Mouse (Mus musculus): ENCODE measurements around the gene Olfr316. TPM values are rescaled to one million over a fixed set of nuclear protein-coding genes. Genes with fewer than 3 reads are reported as not detected.

Gene Olfr316
- polyA plus RNA-seq, 1 experiment from 2014 or later, result not detected

- Histone ChIP-seq H3K4me1 (no peaks in the 10 kb centered on the region), H3K36me3 (no peaks in the 10 kb centered on the region), H3K4me3 (no peak overlapping the region), H3K27me3 (replicated peaks) (no peaks in the 10 kb centered on the region), H3K4me2 (no peak overlapping the region), H3K27ac (no peak overlapping the region), H3K9me3 (replicated peaks) (no peaks in the 10 kb centered on the region), H3K9ac (no peak overlapping the region)
- ATAC-seq, result no peak
- 77% methylated on average over 10 of the region's 10 CpGs for WGBS (ENCODE audit: insufficient replicate concordance)
Observed at GRCm38 (mm10) chr11:58787651-58788050, 35.1 kb downstream of the Olfr316 start.

- no peak overlapping the region for H3K27ac ChIP-seq
- 58% methylated on average over 8 of the region's 8 CpGs for WGBS (ENCODE audit: insufficient replicate concordance)
- no peak overlapping the region for H3K4me2 ChIP-seq
- no peak for ATAC-seq
- H3K4me1 ChIP-seq, result no peaks in the 10 kb centered on the region
- no peaks in the 10 kb centered on the region for H3K9me3 ChIP-seq (replicated peaks)
- no peaks in the 10 kb centered on the region for H3K27me3 ChIP-seq (replicated peaks)
- H3K36me3 ChIP-seq, result no peaks in the 10 kb centered on the region
- no peak overlapping the region for H3K4me3 ChIP-seq
- no peak overlapping the region for H3K9ac ChIP-seq
Observed at GRCm38 (mm10) chr11:58788346-58788745, 35.8 kb downstream of the Olfr316 start.

- 38% methylated on average over 3 of the region's 3 CpGs for WGBS (ENCODE audit: insufficient replicate concordance)
Observed at GRCm38 (mm10) chr11:58789532-58789931, 37.0 kb downstream of the Olfr316 start.

GRCm38 (mm10) chr11:58790053-58790452 lies 37.5 kb downstream of the Olfr316 start:
- Histone ChIP-seq H3K9ac (no peak overlapping the region), H3K9me3 (replicated peaks) (no peaks in the 10 kb centered on the region), H3K27ac (no peak overlapping the region), H3K27me3 (replicated peaks) (no peaks in the 10 kb centered on the region), H3K4me1 (no peaks in the 10 kb centered on the region), H3K4me2 (no peak overlapping the region), H3K36me3 (no peaks in the 10 kb centered on the region), H3K4me3 (no peak overlapping the region)
- WGBS (ENCODE audit: insufficient replicate concordance), result 18% methylated on average over 2 of the region's 2 CpGs
- ATAC-seq, result no peak

More at GRCm38 (mm10) chr11:58789532-58789931, 37.0 kb downstream of the Olfr316 start:
- no peak for ATAC-seq
- H3K27ac ChIP-seq, result no peak overlapping the region
- H3K4me2 ChIP-seq, result no peak overlapping the region
- no peaks in the 10 kb centered on the region for H3K36me3 ChIP-seq
- H3K27me3 ChIP-seq (replicated peaks), result no peaks in the 10 kb centered on the region
- H3K4me1 ChIP-seq, result no peaks in the 10 kb centered on the region
- H3K4me3 ChIP-seq, result no peak overlapping the region
- no peaks in the 10 kb centered on the region for H3K9me3 ChIP-seq (replicated peaks)
- H3K9ac ChIP-seq, result no peak overlapping the region

GRCm38 (mm10) chr11:58790646-58791045 lies 38.1 kb downstream of the Olfr316 start:
- no peak overlapping the region for H3K4me3 ChIP-seq
- H3K4me1 ChIP-seq, result no peaks in the 10 kb centered on the region
- no peak for ATAC-seq
- H3K27ac ChIP-seq, result no peak overlapping the region
- WGBS (ENCODE audit: insufficient replicate concordance), result 49% methylated on average over 6 of the region's 6 CpGs
- no peaks in the 10 kb centered on the region for H3K36me3 ChIP-seq
- no peak overlapping the region for H3K9ac ChIP-seq
- no peak overlapping the region for H3K4me2 ChIP-seq
- no peaks in the 10 kb centered on the region for H3K27me3 ChIP-seq (replicated peaks)
- H3K9me3 ChIP-seq (replicated peaks), result no peaks in the 10 kb centered on the region

GRCm38 (mm10) chr11:58795856-58796255 lies 43.3 kb downstream of the Olfr316 start:
- Histone ChIP-seq H3K4me1 (no peaks in the 10 kb centered on the region), H3K4me3 (no peak overlapping the region), H3K27ac (no peak overlapping the region), H3K9me3 (replicated peaks) (no peaks in the 10 kb centered on the region), H3K36me3 (no peaks in the 10 kb centered on the region), H3K9ac (no peak overlapping the region), H3K27me3 (replicated peaks) (no peaks in the 10 kb centered on the region), H3K4me2 (no peak overlapping the region)
- 75% methylated on average over 2 of the region's 2 CpGs for WGBS (ENCODE audit: insufficient replicate concordance)
- ATAC-seq, result no peak

- no peak for ATAC-seq
- Histone ChIP-seq H3K27me3 (replicated peaks) (no peaks in the 10 kb centered on the region), H3K36me3 (no peaks in the 10 kb centered on the region), H3K9me3 (replicated peaks) (no peaks in the 10 kb centered on the region), H3K27ac (no peak overlapping the region), H3K4me2 (no peak overlapping the region), H3K4me3 (no peak overlapping the region), H3K4me1 (no peaks in the 10 kb centered on the region), H3K9ac (no peak overlapping the region)
- WGBS (ENCODE audit: insufficient replicate concordance), result 63% methylated on average over 7 of the region's 7 CpGs
Observed at GRCm38 (mm10) chr11:58796850-58797249, 44.3 kb downstream of the Olfr316 start.

- H3K9ac ChIP-seq, result no peak overlapping the region
- H3K4me1 ChIP-seq, result no peaks in the 10 kb centered on the region
- ATAC-seq, result no peak
- H3K27me3 ChIP-seq (replicated peaks), result no peaks in the 10 kb centered on the region
- no peaks in the 10 kb centered on the region for H3K9me3 ChIP-seq (replicated peaks)
- no peaks in the 10 kb centered on the region for H3K36me3 ChIP-seq
- H3K4me3 ChIP-seq, result no peak overlapping the region
- H3K4me2 ChIP-seq, result no peak overlapping the region
- WGBS (ENCODE audit: insufficient replicate concordance), result 57% methylated on average over 5 of the region's 5 CpGs
- H3K27ac ChIP-seq, result no peak overlapping the region
Observed at GRCm38 (mm10) chr11:58799747-58800146, 47.2 kb downstream of the Olfr316 start.

GRCm38 (mm10) chr11:58801558-58802228 lies 49.2 kb downstream of the Olfr316 start, which contains the start of gene Fam183b:
TSS of gene Fam183b (minus strand) at chr11:58801960.
- Histone ChIP-seq H3K4me3 (no peak within 1 kb of the TSS), H3K4me1 (0 out of 2 replicates have a peak, but pooled peaks cover 4% of the 10 kb centered on the region), H3K9ac (no peak within 1 kb of the TSS), H3K27ac (no peak within 1 kb of the TSS), H3K4me2 (no peak within 1 kb of the TSS), H3K36me3 (no peaks in the 10 kb centered on the region), H3K9me3 (replicated peaks) (no peaks in the 10 kb centered on the region), H3K27me3 (replicated peaks) (no peaks in the 10 kb centered on the region)
- no peak for ATAC-seq
- WGBS (ENCODE audit: insufficient replicate concordance), result 42% methylated on average over 14 of the region's 14 CpGs

GRCm38 (mm10) chr11:58803871-58804270 lies 51.3 kb downstream of the Olfr316 start:
- no peaks in the 10 kb centered on the region for H3K9me3 ChIP-seq (replicated peaks)
- no peaks in the 10 kb centered on the region for H3K27me3 ChIP-seq (replicated peaks)
- no peak overlapping the region for H3K4me2 ChIP-seq
- H3K27ac ChIP-seq, result no peak overlapping the region
- 49% methylated on average over 4 of the region's 4 CpGs for WGBS (ENCODE audit: insufficient replicate concordance)
- no peak overlapping the region for H3K9ac ChIP-seq
- no peak overlapping the region for H3K4me3 ChIP-seq
- 0 out of 2 replicates have a peak, but pooled peaks cover 4% of the 10 kb centered on the region for H3K4me1 ChIP-seq
- H3K36me3 ChIP-seq, result no peaks in the 10 kb centered on the region
- ATAC-seq, result no peak

- no peak overlapping the region for H3K4me3 ChIP-seq
- 70% methylated on average over 2 of the region's 2 CpGs for WGBS (ENCODE audit: insufficient replicate concordance)
- H3K27ac ChIP-seq, result no peak overlapping the region
- H3K4me2 ChIP-seq, result no peak overlapping the region
- H3K9ac ChIP-seq, result no peak overlapping the region
- H3K27me3 ChIP-seq (replicated peaks), result no peaks in the 10 kb centered on the region
- H3K9me3 ChIP-seq (replicated peaks), result no peaks in the 10 kb centered on the region
- 0 out of 2 replicates have a peak, but pooled peaks cover 4% of the 10 kb centered on the region for H3K4me1 ChIP-seq
- no peak for ATAC-seq
- H3K36me3 ChIP-seq, result no peaks in the 10 kb centered on the region
Observed at GRCm38 (mm10) chr11:58804393-58804792, 51.9 kb downstream of the Olfr316 start.
